Mouse (Mus musculus): ENCODE measurements around the gene 9230104L09Rik.

9230104L09Rik gene

GRCm38 (mm10) chr2:148856630-148857400, 8.0 kb downstream of the 9230104L09Rik start:
- no peak for DNase-seq (ENCODE audit: low spot score in 2 of 2)

DNA sequence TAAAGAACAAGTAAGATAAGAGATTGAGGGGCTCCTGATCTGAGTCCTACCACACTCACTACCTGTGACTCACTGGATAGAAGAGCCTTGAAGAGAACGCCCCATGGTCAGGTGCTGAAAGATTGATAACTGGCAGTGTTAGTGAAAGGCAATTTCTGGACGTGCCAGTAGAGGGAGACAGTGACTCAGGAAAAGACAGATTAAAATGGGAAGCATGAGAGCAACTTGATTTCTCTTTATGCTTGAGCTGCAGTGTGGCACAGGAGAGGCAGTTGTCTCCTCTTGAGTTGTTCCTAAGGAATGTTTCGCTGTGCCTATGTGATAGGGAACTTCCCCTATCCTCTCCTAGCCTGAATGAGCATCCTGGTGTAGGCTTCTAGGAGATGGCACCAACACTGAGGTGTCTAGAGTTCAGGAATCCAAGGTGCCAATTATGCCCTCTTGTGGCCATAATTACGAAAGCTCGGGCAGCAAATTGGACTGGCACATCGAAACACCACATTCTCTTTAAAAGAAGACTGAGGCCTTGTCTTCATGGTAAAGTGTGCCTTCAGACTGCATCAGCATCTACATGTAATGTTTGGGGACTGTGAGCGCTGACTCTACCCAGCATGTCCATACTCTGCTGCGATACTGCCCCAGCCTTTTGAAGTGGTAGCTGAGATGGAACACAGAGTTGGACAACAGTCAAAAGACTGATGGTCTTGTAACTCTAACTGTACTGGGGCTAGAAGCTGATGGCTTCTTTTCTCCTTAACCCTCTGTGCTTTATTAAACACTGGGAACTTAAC, 13.5 kb downstream of the 9230104L09Rik start:
- peak; percentile 10 to 29 for DNase-seq (ENCODE audit: low spot score in 2 of 2)

DNA sequence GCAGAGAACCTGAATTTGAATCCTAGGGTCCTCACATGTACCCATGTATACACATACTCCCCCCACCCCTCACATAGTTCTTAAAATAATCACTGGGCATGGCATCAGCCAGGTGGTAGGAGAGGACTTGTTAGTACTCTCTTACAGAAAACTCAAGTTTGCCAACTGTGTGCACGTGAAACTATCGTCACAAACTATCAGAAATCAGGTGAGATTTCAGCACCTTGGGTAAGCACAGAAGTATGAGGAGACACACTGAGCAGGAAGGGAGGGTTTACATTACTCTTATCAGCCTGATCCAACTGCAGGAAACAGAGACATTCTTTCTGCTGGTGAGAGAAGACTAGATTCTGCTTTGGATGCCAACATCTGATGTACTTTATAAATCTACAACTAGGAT, 25.6 kb downstream of the 9230104L09Rik start:
- DNase-seq (ENCODE audit: low spot score in 2 of 2), result no peak

DNA sequence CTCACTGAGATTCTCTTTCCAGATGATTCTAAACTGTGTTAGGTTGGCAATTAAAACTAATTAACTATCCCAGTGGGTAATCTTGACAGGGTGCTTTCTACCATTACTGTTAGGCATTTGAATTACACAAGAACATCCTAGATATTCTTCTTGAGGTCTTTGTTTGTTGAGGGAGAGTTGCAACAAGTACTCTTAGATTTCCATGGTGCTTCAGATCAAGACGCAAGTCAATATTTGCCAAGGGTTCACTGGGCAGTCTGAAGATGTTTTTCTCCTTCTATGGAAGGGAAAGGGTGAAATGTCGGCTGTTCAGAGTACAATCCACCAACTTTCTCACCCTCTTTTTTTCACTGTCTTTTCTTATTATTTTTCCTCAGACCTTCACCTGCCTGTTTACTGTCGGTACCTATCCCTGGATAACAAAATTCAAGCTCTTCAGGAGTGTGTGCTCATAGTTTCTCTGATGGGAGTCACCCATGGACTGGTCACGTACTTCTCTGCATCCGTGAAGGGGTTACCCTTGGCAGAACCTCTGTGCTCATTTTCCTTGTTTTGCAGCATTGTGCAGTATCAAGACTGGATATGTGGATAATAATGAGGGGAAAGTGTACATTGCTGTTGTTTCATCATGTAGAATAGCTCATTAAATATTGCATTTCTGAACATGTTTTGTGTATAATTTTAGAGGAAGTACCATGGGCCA, 26.6 kb downstream of the 9230104L09Rik start:
- DNase-seq (ENCODE audit: low spot score in 2 of 2), result no peak

GRCm38 (mm10) chr2:148834912-148835311, 29.9 kb downstream of the 9230104L09Rik start, which contains the start of gene Cst9:
Gene Cst9 (plus strand): TSS chr2:148835147.
- DNase-seq (ENCODE audit: low spot score in 2 of 2), result no peak

DNA sequence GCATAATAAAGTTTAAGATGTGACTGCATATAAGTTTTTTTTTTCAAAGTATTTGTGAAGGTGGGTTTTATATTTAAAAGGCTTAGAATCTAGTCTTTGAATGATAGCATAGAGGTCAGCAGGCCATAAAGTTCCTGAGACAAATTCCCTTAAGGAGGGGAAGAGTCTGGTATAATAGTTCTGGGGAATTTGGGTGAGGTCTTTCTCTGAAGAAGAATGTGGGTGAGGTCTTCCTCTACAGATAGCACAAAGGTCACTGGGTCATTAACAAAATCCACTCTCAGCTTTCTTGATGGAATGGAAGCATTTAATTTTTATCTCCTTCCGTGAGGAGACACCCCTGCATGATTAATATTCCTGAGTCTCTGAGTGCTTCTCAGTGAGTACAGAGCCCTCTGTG, 38.9 kb downstream of the 9230104L09Rik start:
- DNase-seq (ENCODE audit: low spot score in 2 of 2), result no peak

GRCm38 (mm10) chr2:148819909-148820308, 44.9 kb downstream of the 9230104L09Rik start, which contains the start of gene Cst13:
Gene Cst13 (plus strand): TSS chr2:148820081.
- DNase-seq (ENCODE audit: low spot score in 2 of 2), result no peak

- no peak for DNase-seq (ENCODE audit: low spot score in 2 of 2)
These were observed 58.1 kb downstream of the 9230104L09Rik start for GRCm38 (mm10) chr2:148806696-148807095.

- no peak for DNase-seq (ENCODE audit: low spot score in 2 of 2)
These were observed 63.3 kb downstream of the 9230104L09Rik start for GRCm38 (mm10) chr2:148801491-148801921.

- no peak for DNase-seq (ENCODE audit: low spot score in 2 of 2)
These were observed 66.4 kb downstream of the 9230104L09Rik start, which contains the start of gene Cst8 for GRCm38 (mm10) chr2:148798485-148798884. Gene Cst8 (plus strand): TSS chr2:148798785.
